Mouse (Mus musculus) brain, embryonic 14.5 days (tissue): ENCODE data around the gene Abcc3.

Experiments used
- CTCF ChIP-seq: fragments of 200-500 bp; IDR thresholded peaks from 2 replicates; pipeline ENCODE4 v1.5.1; 2012; ENCODE audit warnings: inconsistent platforms, mild to moderate bottlenecking, moderate library complexity, borderline replicate concordance; ENCODE audit not compliant: insufficient read depth, insufficient read length; ENCODE audit errors: extremely low read depth
- POLR2A ChIP-seq: fragments of 200-500 bp; IDR thresholded peaks from 2 replicates; pipeline ENCODE4 v1.6.1; 2012; ENCODE audit warnings: mild to moderate bottlenecking, inconsistent platforms, borderline replicate concordance; ENCODE audit not compliant: poor library complexity, insufficient read depth, insufficient read length, severe bottlenecking; ENCODE audit errors: extremely low read depth

DNA sequence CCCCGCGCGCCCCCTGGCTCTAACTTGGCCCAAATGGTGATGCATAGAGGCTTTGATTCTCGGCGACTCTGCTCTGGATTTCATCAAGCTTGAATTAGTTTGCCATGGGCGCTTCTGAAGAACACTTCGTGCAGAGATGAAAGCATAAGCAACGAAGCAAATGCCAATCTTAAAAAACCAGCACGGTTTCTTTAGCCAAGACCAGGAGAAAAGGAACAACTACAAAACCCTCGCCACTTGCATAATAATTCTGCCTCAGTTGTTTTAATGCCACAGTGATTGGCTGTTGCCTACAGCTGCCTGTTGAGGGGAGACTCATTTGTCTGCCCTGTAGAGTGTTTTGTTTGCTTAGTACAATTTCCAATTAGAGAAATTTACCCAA is 64.2 kb downstream of the Abcc3 start:
- TF ChIP-seq POLR2A (no peak), CTCF (no peak)
